Mouse (Mus musculus) erythroid progenitor cell, adult 5-6 weeks (primary cell): Measurements from ENCODE around the gene Onecut1. TPM values are rescaled to one million over a fixed set of nuclear protein-coding genes. Genes with fewer than 3 reads are reported as not detected.

Experiments
- total RNA-seq, 2 experiments: library from RNA; stranded (forward) in 1 of 2; stranded (reverse) in 1 of 2; fragments of 150-400 nt in 1 of 2; fragments of 186-747, 209-891 nt in 1 of 2; gene quantifications; 2 replicates each; pipeline versions ENCODE4 v1.2.3 to v1.2.4; 2015 to 2017; ENCODE audit warnings: low replicate concordance in 2 of 2

Onecut1 gene
- total RNA-seq, 2 experiments from 2014 or later = not detected

Other genes with a start within 250 kb of the Onecut1 start
- 4.6 and 4.7 TPM in 2 replicates for gene Fam214a, start 91.0 kb downstream of the Onecut1 start, total RNA-seq (2015; ENCODE audit: low replicate concordance)
- 1.0 and 2.3 TPM in 2 replicates for gene Fam214a, start 91.0 kb downstream of the Onecut1 start, total RNA-seq (2017; ENCODE audit: low replicate concordance)
- gene Arpp19, start 175.7 kb downstream of the Onecut1 start, total RNA-seq (2015; ENCODE audit: low replicate concordance) = 38.6 and 75.5 TPM in 2 replicates
- 31.5 and 39.5 TPM in 2 replicates for gene Arpp19, start 175.7 kb downstream of the Onecut1 start, total RNA-seq (2017; ENCODE audit: low replicate concordance)
- gene Myo5a, start 209.1 kb downstream of the Onecut1 start, total RNA-seq (2015; ENCODE audit: low replicate concordance) = 9.4 and 15.5 TPM in 2 replicates
- 12.2 and 19.0 TPM in 2 replicates for gene Myo5a, start 209.1 kb downstream of the Onecut1 start, total RNA-seq (2017; ENCODE audit: low replicate concordance)